Mouse (Mus musculus) stomach, embryonic 16.5 days (tissue): ENCODE data around the gene Aqp1. TPM values are rescaled to one million over a fixed set of nuclear protein-coding genes. Genes with fewer than 3 reads are reported as not detected.

Experiments
- ATAC-seq: fragments of 200-750 bp; cut with Nextera tagmentation; 2 replicates; pipeline ENCODE4 v1.8.0; 2017; ENCODE audit warnings: moderate number of reproducible peaks, moderate TSS enrichment; ENCODE audit not compliant: insufficient read depth, low FRiP score
- H3K27ac ChIP-seq: fragments of 300-500 bp; sonication (generic); 2 replicates; pipeline ENCODE4 v1.5.1; 2014; ENCODE audit warnings: low read length
- H3K27me3 ChIP-seq: fragments of 300-500 bp; sonication (generic); 2 replicates; pipeline ENCODE4 v1.6.1; 2014; ENCODE audit warnings: low read length, control low read depth, mixed read lengths; ENCODE audit not compliant: control insufficient read depth, insufficient read depth
- H3K36me3 ChIP-seq: fragments of 300-500 bp; sonication (generic); 2 replicates; pipeline ENCODE4 v1.6.1; 2014; ENCODE audit warnings: low read length; ENCODE audit not compliant: control insufficient read depth, insufficient read depth
- H3K4me1 ChIP-seq: fragments of 300-500 bp; sonication (generic); 2 replicates; pipeline ENCODE4 v1.6.1; 2014; ENCODE audit warnings: low read length, control low read depth, mixed read lengths; ENCODE audit not compliant: control insufficient read depth, insufficient read depth
- H3K4me2 ChIP-seq: fragments of 300-500 bp; sonication (generic); 2 replicates; pipeline ENCODE4 v1.6.1; 2014; ENCODE audit warnings: low read depth, low read length, mixed read lengths
- H3K4me3 ChIP-seq: fragments of 300-500 bp; sonication (generic); replicated peaks from 2 replicates; pipeline ENCODE4 v1.5.1; 2014; ENCODE audit warnings: mild to moderate bottlenecking, low read length
- H3K9ac ChIP-seq: fragments of 300-500 bp; sonication (generic); 2 replicates; pipeline ENCODE4 v1.6.1; 2014; ENCODE audit warnings: low read length
- H3K9me3 ChIP-seq: fragments of 300-500 bp; sonication (generic); replicated peaks from 2 replicates; pipeline ENCODE4 v1.6.1; 2016; ENCODE audit warnings: low read length, control low read depth; ENCODE audit not compliant: control insufficient read depth
- WGBS: fragments of 180-500 bp; shearing (Covaris S2); extraction: QIAGEN DNeasy Blood & Tissue Kit; methylation state at CpG from one replicate; pipeline ENCODE4 v1.1.7; 2014; 5-methylcytosine and 5-hydroxymethylcytosine counted together
- polyA plus RNA-seq: library from polyadenylated mRNA; unstranded; fragments of >200 nt; fragmentation: Nextera tagmentation; extraction: Ambion mirVana; gene quantifications from 2 replicates; pipeline ENCODE4 v1.2.1, GENCODE M21; 2015

Aqp1 gene
- polyA plus RNA-seq, 1 experiment from 2014 or later = 24.1 TPM

GRCm38 (mm10) chr6:55341688-55342087, 5.5 kb downstream of the Aqp1 start:
- WGBS = 25% methylated on average over 5 of the region's 5 CpGs
- no peaks in the 10 kb centered on the region for H3K27me3 ChIP-seq
- peaks cover 30% of the 10 kb centered on the region for H3K4me1 ChIP-seq
- H3K4me3 ChIP-seq = no peak overlapping the region
- H3K27ac ChIP-seq = peak overlapping the region; percentile 80
- H3K9me3 ChIP-seq = no peaks in the 10 kb centered on the region
- H3K4me2 ChIP-seq = no peak overlapping the region
- no peaks in the 10 kb centered on the region for H3K36me3 ChIP-seq
- peak; percentile 87 for ATAC-seq
- H3K9ac ChIP-seq = no peak overlapping the region

DNA sequence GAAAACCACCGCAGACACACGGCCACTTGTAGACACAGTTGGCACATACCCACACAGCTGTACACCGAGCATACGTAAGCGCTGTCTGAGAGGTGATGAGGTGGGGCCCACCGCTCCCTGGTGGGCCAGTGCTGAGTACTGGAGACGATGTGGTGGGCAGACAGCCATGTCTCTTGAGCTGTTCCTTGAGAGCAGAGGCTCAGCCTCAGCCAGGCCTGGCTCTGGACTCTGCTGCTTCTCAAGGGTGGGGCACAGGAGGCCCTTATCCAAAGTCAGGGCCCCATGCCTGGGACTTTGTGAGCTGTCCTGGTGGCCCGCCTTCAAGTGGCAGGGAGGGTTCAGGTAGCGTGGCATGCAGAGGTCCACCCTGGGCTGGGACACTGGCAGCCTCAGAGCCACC, 6.1 kb downstream of the Aqp1 start:
- no peaks in the 10 kb centered on the region for H3K36me3 ChIP-seq
- no peak overlapping the region for H3K4me2 ChIP-seq
- peak; percentile 38; the same call in 1 of the 2 replicates for ATAC-seq
- H3K27me3 ChIP-seq = no peaks in the 10 kb centered on the region
- peak overlapping the region; percentile 1; the same call in 1 of the 2 replicates for H3K9ac ChIP-seq
- H3K4me1 ChIP-seq = peaks cover 30% of the 10 kb centered on the region
- H3K4me3 ChIP-seq = no peak overlapping the region
- peak overlapping the region; percentile 73 for H3K27ac ChIP-seq
- no peaks in the 10 kb centered on the region for H3K9me3 ChIP-seq
- WGBS = 45% methylated on average over 9 of the region's 9 CpGs

DNA sequence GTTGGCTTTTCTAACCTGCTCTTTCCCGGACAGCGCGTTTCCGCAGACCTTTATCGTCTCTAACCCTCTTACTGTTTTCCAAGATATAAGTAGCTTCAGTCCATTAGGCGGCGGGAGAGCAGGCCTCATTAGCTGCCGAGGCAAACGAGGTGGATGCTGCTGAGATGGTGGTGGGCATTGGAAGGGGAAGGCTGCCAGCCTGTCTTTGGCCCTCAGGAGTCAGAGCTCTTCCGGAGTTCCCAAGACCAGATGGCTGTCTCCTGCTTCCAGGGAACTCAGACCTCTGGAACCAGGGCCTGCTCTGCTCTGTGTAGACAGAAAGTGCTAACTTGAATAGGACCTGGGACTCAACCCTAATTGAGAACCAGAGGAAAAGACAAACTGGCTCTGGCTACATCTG, 7.2 kb downstream of the Aqp1 start:
- Histone ChIP-seq H3K4me2 (no peak overlapping the region), H3K9me3 (no peaks in the 10 kb centered on the region), H3K36me3 (no peaks in the 10 kb centered on the region), H3K27ac (no peak overlapping the region), H3K9ac (no peak overlapping the region), H3K4me1 (peaks cover 25% of the 10 kb centered on the region), H3K27me3 (no peaks in the 10 kb centered on the region), H3K4me3 (no peak overlapping the region)
- 84% methylated on average over 10 of the region's 10 CpGs for WGBS
- no peak for ATAC-seq

DNA sequence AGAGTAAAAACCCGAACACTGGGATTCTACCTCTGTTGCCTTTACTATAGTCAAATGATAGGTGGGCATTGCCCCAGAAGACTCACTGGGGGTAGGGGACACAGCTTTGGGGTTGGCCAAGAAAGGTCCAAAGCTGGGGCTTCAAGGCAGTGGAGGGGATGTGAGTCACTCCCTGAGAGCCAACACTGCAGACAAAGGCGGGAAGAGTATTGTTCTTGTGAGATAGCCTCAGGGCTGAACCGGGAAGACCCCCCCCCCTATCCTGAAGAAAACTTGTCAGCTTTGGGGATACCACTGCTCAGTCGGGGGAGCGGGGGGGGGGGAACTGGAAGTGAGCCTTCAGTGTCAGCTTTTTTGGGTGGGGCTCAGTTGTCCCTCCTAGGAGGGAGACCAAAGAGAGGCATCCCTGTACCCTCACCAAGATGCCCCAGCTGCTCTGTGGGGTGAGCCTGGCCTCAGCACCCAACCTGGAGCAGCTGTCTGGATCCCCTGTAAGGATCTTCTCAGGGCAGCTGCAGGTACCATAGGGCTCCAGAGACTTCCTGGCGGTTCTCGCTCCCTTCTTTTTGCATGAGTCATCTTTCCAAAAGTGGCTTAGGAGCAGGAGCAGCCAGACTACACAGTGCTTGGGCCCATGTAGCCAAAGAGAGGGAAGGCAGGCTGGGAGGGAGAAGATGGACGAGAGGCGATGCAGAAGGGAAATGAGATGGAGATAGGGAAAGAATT, 8.2 kb downstream of the Aqp1 start:
- Histone ChIP-seq H3K4me3 (no peak overlapping the region), H3K9ac (no peak overlapping the region), H3K27ac (no peak overlapping the region), H3K36me3 (no peaks in the 10 kb centered on the region), H3K4me2 (no peak overlapping the region), H3K27me3 (no peaks in the 10 kb centered on the region), H3K9me3 (no peaks in the 10 kb centered on the region), H3K4me1 (peaks cover 19% of the 10 kb centered on the region)
- no peak for ATAC-seq
- 82% methylated on average over 9 of the region's 9 CpGs for WGBS

DNA sequence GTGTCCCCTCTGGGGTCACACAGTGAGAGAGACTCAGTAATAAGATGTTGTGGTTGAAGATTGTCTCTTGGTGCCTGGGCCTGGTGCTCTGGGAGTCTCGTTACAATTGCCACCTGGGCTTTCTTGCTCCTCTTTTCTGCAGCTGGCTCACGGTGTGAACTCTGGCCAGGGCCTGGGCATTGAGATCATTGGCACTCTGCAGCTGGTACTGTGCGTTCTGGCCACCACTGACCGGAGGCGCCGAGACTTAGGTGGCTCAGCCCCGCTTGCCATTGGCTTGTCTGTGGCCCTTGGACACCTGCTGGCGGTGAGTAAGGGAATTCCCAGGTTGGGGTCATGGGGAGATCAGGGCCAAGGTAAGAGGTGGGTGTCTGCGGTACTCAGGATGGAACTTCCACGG, 9.0 kb downstream of the Aqp1 start:
- Histone ChIP-seq H3K9me3 (peaks cover 4% of the 10 kb centered on the region; the same call in 1 of the 2 replicates), H3K27ac (no peak overlapping the region), H3K4me2 (no peak overlapping the region), H3K4me3 (no peak overlapping the region), H3K4me1 (peaks cover 17% of the 10 kb centered on the region), H3K36me3 (no peaks in the 10 kb centered on the region), H3K9ac (no peak overlapping the region), H3K27me3 (no peaks in the 10 kb centered on the region)
- 90% methylated on average over 10 of the region's 10 CpGs for WGBS
- no peak for ATAC-seq

DNA sequence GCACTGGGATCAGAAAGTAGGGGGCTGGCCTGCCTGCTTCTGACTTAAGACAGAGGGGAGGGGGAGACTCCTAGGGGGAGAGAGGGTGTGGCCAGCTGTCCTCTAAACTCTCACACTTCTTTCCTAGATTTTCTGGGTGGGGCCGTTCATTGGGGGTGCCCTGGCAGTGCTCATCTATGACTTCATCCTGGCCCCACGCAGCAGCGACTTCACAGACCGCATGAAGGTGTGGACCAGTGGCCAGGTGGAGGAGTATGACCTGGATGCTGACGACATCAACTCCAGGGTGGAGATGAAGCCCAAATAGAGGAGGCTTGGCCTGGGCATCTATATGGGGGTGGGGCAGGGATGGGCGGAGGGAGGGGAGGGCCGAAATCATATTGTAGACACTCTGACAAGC, 10.3 kb downstream of the Aqp1 start:
- H3K9me3 ChIP-seq = peaks cover 4% of the 10 kb centered on the region; the same call in 1 of the 2 replicates
- no peak overlapping the region for H3K27ac ChIP-seq
- H3K27me3 ChIP-seq = no peaks in the 10 kb centered on the region
- H3K9ac ChIP-seq = no peak overlapping the region
- 70% methylated on average over 7 of the region's 7 CpGs for WGBS
- no peak overlapping the region for H3K4me3 ChIP-seq
- H3K4me2 ChIP-seq = no peak overlapping the region
- H3K4me1 ChIP-seq = peaks cover 10% of the 10 kb centered on the region
- no peaks in the 10 kb centered on the region for H3K36me3 ChIP-seq
- no peak for ATAC-seq

GRCm38 (mm10) chr6:55347711-55348571, 11.7 kb downstream of the Aqp1 start:
- Histone ChIP-seq H3K36me3 (no peaks in the 10 kb centered on the region), H3K9me3 (peaks cover 4% of the 10 kb centered on the region; the same call in 1 of the 2 replicates), H3K27me3 (no peaks in the 10 kb centered on the region), H3K9ac (no peak overlapping the region), H3K27ac (no peak overlapping the region), H3K4me2 (no peak overlapping the region), H3K4me3 (no peak overlapping the region), H3K4me1 (no peaks in the 10 kb centered on the region)
- ATAC-seq = no peak
- WGBS = 84% methylated on average over 5 of the region's 5 CpGs

GRCm38 (mm10) chr6:55349231-55349630, 13.0 kb downstream of the Aqp1 start:
- Histone ChIP-seq H3K9ac (no peak overlapping the region), H3K27me3 (no peaks in the 10 kb centered on the region), H3K36me3 (no peaks in the 10 kb centered on the region), H3K27ac (no peak overlapping the region), H3K4me3 (no peak overlapping the region), H3K4me2 (no peak overlapping the region), H3K9me3 (peaks cover 4% of the 10 kb centered on the region; the same call in 1 of the 2 replicates), H3K4me1 (no peaks in the 10 kb centered on the region)
- no peak for ATAC-seq
- WGBS = 83% methylated on average over 4 of the region's 4 CpGs

DNA sequence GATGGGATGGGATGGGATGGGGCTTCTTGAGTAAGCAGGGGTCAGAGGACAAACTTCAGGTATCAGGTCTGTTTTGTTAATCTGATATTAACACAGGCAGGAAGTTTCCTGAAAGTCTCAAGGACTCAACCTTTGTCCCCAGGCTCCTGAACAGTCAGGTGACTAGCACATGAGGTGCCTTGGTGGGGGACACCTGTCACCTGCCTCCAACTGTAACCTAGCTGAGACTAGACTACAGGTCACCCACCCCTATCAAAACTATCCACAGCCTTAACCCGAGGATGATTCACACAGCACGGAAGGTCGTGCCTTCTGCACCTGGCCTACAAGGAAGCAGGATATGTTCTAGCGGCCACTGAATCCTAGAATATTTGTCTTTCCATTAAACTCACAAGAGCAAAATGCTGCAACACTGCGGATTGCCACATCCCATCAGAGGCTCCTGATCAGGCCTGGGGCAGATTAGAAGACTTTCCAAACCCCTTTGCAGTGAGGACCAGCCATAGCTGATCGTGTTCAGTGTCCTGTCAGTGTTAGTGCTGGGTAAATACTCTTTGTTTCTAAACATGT, 14.2 kb downstream of the Aqp1 start:
- Histone ChIP-seq H3K9me3 (peaks cover 4% of the 10 kb centered on the region; the same call in 1 of the 2 replicates), H3K4me2 (no peak overlapping the region), H3K27ac (no peak overlapping the region), H3K4me1 (no peaks in the 10 kb centered on the region; the same call in 1 of the 2 replicates), H3K4me3 (no peak overlapping the region), H3K9ac (no peak overlapping the region), H3K27me3 (no peaks in the 10 kb centered on the region), H3K36me3 (no peaks in the 10 kb centered on the region)
- no peak for ATAC-seq
- 84% methylated on average over 6 of the region's 6 CpGs for WGBS
